Mouse (Mus musculus): ENCODE data around the gene Pfkp. TPM values are rescaled to one million over a fixed set of nuclear protein-coding genes. Genes with fewer than 3 reads are reported as not detected.
A peak's percentile ranks its signal among the peaks of the same experiment; 100 is the strongest.

Pfkp gene
- polyA plus RNA-seq (2016; fragmentation: Nextera tagmentation; extraction: Ambion mirVana) = 11.0 and 12.5 TPM in 2 replicates

DNA sequence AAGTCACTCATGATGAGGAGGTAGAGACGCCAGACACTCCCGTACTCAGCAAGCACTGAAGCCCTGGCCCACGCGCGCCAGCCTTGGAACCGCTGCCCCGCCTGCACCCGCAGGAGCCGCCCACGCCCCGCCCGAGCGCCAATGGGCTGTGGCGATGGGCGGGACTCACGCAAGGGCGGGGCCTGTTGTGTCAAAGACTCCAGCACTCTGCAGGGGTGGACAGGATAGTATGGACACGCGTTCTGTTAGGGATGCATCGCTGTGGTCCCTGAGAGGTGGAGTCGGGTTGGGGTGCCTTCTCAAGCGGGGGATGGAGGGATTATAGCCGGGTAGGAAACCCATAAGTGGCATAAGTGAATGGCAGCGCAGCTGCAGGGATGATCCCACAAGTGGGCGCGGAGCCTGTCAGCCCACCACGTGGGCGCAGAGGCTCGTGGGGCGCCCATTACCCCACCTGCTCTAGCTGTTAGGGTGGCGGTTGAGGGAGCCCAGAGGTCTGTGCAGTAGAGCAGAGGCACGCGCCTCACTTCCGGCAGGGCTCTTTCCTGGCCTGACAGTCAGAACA, at the start of gene Pfkp:
Gene Pfkp, minus strand, starts transcription at position 109 of the 565 bp plus-strand sequence.
- WGBS = 2% methylated on average over 34 of the region's 34 CpGs
- Histone ChIP-seq H3K4me3 (peak within 1 kb of the TSS; percentile 73), H3K36me3 (replicated peaks) (no peaks in the 10 kb centered on the region), H3K27me3 (ENCODE audit: poor library complexity, severe bottlenecking) (peaks cover 31% of the 10 kb centered on the region), H3K9me3 (no peaks in the 10 kb centered on the region), H3K4me1 (peaks cover 23% of the 10 kb centered on the region), H3K27ac (peak within 1 kb of the TSS; percentile 30; the same call in 1 of the 2 replicates)
- peak; percentile 75 for DNase-seq (ENCODE audit: extremely low spot score, low spot score)

DNA sequence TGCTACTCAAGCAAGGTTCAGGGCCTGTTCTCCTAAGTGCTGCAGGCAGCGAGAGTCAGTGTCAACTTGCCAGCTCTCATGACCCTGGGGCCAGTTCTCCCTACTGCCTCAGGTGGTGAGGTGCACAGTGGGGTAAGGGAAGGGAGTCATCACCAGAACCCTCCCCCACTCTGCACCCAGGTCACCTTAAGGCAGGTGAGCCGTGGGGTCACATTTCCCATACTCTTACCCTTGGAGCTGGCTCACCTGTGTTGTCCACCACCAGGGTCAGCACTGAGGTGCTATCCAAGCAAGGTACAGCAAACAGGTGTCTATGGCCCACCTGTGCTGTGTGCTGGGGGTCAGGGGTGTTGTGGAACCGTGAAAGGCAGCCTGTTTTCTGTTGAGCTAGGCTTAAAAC, 42.0 kb upstream of the Pfkp start:
- DNase-seq (ENCODE audit: extremely low spot score, low spot score) = no peak
- Histone ChIP-seq H3K36me3 (replicated peaks) (no peaks in the 10 kb centered on the region), H3K4me1 (no peaks in the 10 kb centered on the region), H3K27ac (no peak overlapping the region), H3K9me3 (no peaks in the 10 kb centered on the region), H3K27me3 (ENCODE audit: poor library complexity, severe bottlenecking) (no peaks in the 10 kb centered on the region), H3K4me3 (no peak overlapping the region)
- WGBS = 82% methylated on average over 3 of the region's 3 CpGs

DNA sequence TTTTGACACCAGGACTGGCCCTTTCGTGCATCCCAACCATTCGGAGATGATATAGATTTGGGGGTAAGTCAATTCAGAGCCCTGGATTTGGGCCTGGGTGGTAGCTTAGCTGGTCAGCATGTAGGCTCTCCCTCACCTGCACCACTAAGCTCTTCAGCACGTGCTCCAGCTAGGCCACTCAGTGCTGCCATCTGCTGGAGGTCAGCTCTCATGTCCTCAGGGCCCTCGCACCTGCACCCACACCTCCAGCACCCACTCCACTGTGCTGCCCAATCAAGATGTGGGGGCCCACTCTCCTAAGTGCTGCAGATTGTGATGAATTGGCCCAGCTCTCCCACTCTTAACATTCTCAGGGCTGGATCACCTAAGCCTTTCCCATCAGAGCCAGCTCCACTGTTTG, 41.4 kb upstream of the Pfkp start:
- WGBS = 66% methylated on average over 4 of the region's 4 CpGs
- Histone ChIP-seq H3K9me3 (no peaks in the 10 kb centered on the region), H3K4me1 (no peaks in the 10 kb centered on the region), H3K36me3 (replicated peaks) (no peaks in the 10 kb centered on the region), H3K4me3 (no peak overlapping the region), H3K27me3 (ENCODE audit: poor library complexity, severe bottlenecking) (no peaks in the 10 kb centered on the region), H3K27ac (no peak overlapping the region)
- DNase-seq (ENCODE audit: extremely low spot score, low spot score) = peak; percentile 31

DNA sequence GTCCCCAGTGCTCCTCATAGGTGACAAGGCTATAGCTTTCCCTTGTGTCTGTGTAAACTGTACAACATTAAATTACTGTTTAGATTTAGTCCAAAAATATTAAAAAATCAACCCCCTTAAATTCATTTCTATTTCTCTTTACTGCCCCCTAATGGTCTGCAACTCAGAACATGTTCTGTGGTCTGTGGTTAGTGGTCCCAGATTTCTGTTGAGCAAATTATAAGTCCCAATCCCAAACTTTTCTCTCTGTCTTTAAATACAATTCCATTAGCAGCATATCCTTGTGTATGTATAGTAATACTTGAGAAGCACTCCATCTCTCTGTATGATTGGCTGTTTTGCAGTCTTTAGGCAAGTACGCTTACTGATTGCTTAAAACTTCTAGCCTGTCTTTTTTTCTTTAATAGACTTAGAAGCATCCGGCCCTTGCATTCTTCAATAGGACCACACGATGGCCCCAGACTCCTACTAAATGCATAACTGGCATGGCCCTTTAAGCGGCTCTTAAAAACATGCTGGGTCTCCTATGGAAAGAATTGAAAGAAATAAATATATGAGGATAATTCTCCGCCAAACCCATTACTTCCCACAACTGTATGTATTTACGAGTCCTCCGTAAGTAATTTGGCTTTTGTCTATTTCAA, 40.3 kb upstream of the Pfkp start:
- Histone ChIP-seq H3K36me3 (replicated peaks) (no peaks in the 10 kb centered on the region), H3K4me1 (no peaks in the 10 kb centered on the region), H3K27ac (no peak overlapping the region), H3K4me3 (no peak overlapping the region), H3K27me3 (ENCODE audit: poor library complexity, severe bottlenecking) (no peaks in the 10 kb centered on the region), H3K9me3 (no peaks in the 10 kb centered on the region)
- DNase-seq (ENCODE audit: extremely low spot score, low spot score) = no peak
- WGBS = 54% methylated on average over 7 of the region's 7 CpGs

DNA sequence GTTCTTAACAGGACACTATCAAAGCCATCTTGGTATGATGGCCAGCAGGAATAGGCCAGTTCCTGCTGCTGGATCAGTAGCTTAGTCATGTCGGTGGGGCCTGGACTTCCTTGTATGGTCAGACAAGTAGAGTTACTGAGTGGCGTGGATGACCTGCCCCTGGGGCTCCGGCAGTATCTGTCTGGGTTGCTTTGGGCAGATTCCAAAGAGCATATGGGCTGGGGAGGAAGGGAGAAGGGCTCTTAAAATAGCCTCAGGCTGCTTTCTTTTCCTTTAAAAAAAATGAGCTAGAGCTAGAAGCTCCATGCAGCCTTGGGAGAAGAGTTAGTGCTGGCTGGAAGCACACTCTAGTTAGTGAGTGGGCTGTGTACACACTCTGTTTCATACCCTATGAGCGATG, 18.3 kb upstream of the Pfkp start:
- 93% methylated on average over 4 of the region's 4 CpGs for WGBS
- Histone ChIP-seq H3K36me3 (replicated peaks) (no peaks in the 10 kb centered on the region), H3K27me3 (ENCODE audit: poor library complexity, severe bottlenecking) (no peaks in the 10 kb centered on the region), H3K4me1 (no peaks in the 10 kb centered on the region), H3K27ac (no peak overlapping the region), H3K9me3 (no peaks in the 10 kb centered on the region), H3K4me3 (no peak overlapping the region)
- DNase-seq (ENCODE audit: extremely low spot score, low spot score) = no peak

DNA sequence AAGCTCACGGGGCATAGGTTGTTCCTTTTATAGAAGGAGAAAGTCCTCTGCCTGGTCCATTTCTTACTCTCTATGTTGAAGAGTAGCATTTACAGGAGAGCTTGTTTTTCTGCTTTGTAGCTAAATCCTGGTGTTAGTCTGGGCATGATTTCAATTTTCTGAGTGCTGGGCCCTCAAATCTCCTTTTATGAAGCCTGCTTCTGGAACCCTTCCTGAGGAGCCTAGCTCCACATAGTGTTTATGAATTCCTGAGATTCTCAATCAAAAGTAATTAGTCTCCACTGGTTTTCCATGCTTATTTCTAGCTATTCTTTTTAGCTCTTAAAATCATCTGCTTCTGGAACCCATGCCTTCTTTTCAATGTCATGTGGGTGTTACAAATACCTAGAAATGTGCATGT, 16.9 kb upstream of the Pfkp start:
- no peak for DNase-seq (ENCODE audit: extremely low spot score, low spot score)
- WGBS = 88% methylated on average over 1 of the region's 1 CpGs
- no peaks in the 10 kb centered on the region for H3K9me3 ChIP-seq
- no peaks in the 10 kb centered on the region for H3K27me3 ChIP-seq (ENCODE audit: poor library complexity, severe bottlenecking)
- H3K4me3 ChIP-seq = no peak overlapping the region
- no peaks in the 10 kb centered on the region for H3K4me1 ChIP-seq
- no peaks in the 10 kb centered on the region for H3K36me3 ChIP-seq (replicated peaks)
- H3K27ac ChIP-seq = no peak overlapping the region

DNA sequence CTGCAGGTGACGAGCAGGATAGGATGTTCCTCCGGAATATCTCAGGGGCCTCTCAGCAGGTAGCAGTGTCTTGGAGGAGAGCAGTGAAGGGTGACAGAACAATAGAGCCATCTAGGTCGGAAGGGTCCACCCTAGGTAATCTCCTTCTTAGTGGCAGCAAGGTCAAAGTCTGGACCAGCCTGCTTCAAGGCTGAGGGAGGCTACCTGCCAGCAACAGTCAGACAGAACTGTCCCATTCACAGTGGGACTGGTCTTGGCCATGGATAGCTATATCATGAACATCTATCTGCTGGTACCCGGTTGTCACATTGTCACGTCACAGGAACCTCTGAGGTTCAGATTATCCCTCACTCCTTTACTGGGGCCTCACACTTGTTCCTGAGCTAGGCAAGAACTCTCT, 15.6 kb upstream of the Pfkp start:
- 64% methylated on average over 5 of the region's 5 CpGs for WGBS
- no peak for DNase-seq (ENCODE audit: extremely low spot score, low spot score)

DNA sequence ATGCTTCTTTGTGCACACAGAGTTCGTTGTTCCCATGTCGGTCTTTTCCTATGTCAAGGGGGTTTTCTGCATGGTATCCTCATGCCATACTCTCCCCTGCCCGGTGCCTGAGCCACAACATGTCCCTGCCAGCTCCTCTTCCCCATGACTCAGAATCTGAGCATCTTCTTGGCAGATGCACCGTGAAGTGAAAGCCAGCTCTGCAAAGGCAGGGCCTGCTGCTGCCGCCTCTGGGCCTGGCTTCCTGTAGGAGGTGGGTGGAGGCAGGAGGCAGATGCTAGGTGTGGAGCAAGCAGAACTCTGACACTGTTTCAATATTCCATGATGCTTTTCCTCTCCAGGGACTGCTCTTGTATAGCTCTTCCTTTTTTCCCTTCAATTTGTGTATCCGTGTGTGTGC, 10.7 kb upstream of the Pfkp start:
- no peak overlapping the region for H3K4me3 ChIP-seq
- 90% methylated on average over 6 of the region's 6 CpGs for WGBS
- H3K36me3 ChIP-seq (replicated peaks) = no peaks in the 10 kb centered on the region
- H3K9me3 ChIP-seq = no peaks in the 10 kb centered on the region
- DNase-seq (ENCODE audit: extremely low spot score, low spot score) = no peak
- H3K27ac ChIP-seq = no peak overlapping the region
- H3K27me3 ChIP-seq (ENCODE audit: poor library complexity, severe bottlenecking) = no peaks in the 10 kb centered on the region
- no peaks in the 10 kb centered on the region for H3K4me1 ChIP-seq

More for the DNA sequence above, 15.6 kb upstream of the Pfkp start:
- Histone ChIP-seq H3K36me3 (replicated peaks) (no peaks in the 10 kb centered on the region), H3K4me1 (no peaks in the 10 kb centered on the region), H3K27ac (no peak overlapping the region), H3K4me3 (no peak overlapping the region), H3K9me3 (no peaks in the 10 kb centered on the region), H3K27me3 (ENCODE audit: poor library complexity, severe bottlenecking) (no peaks in the 10 kb centered on the region)

DNA sequence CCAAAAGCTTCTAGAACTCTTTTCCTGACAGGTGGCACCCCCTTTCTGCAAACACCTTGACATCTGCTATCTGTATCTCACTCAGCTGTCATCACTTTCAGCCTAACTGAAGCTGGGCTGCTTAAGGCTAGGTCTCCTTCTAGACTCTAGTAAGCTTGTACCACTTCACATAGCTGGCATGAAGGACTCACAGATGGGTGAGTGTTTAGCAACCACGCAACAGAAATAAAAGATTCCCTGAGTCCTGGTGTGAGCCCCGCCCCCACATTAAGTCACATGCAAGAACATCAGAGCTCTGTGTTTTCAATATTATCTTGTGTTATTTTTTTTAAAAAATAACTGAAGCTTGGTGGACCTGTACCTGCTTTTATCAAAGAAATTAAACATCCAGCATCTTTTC, 8.7 kb upstream of the Pfkp start:
- Histone ChIP-seq H3K9me3 (no peaks in the 10 kb centered on the region), H3K36me3 (replicated peaks) (no peaks in the 10 kb centered on the region), H3K27ac (no peak overlapping the region), H3K4me1 (no peaks in the 10 kb centered on the region), H3K27me3 (ENCODE audit: poor library complexity, severe bottlenecking) (no peaks in the 10 kb centered on the region), H3K4me3 (no peak overlapping the region)
- 81% methylated on average over 2 of the region's 2 CpGs for WGBS
- no peak for DNase-seq (ENCODE audit: extremely low spot score, low spot score)

DNA sequence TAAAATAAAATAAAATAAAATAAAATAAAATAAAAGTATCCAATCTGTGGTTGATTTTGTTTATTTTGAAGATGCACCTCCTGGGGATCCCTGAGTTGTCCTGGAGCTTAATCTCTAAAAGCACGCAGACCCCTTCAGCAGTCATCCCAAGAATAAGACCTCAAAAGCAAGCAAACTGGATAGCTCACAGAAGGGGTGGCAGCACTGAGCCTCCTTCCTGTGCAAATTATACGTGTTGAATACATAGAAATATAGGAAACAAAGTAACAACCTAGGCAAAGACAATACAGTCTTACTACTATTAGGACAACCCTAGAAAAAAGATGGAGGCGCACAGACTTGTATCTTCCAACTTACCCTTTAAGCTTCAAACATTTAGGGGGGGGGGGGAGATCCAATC, 965 bp upstream of the Pfkp start:
- Histone ChIP-seq H3K4me1 (peaks cover 23% of the 10 kb centered on the region), H3K4me3 (no peak overlapping the region), H3K9me3 (no peaks in the 10 kb centered on the region), H3K36me3 (replicated peaks) (no peaks in the 10 kb centered on the region), H3K27ac (no peak overlapping the region), H3K27me3 (ENCODE audit: poor library complexity, severe bottlenecking) (peaks cover 31% of the 10 kb centered on the region)
- WGBS = 74% methylated on average over 3 of the region's 3 CpGs
- DNase-seq (ENCODE audit: extremely low spot score, low spot score) = no peak

DNA sequence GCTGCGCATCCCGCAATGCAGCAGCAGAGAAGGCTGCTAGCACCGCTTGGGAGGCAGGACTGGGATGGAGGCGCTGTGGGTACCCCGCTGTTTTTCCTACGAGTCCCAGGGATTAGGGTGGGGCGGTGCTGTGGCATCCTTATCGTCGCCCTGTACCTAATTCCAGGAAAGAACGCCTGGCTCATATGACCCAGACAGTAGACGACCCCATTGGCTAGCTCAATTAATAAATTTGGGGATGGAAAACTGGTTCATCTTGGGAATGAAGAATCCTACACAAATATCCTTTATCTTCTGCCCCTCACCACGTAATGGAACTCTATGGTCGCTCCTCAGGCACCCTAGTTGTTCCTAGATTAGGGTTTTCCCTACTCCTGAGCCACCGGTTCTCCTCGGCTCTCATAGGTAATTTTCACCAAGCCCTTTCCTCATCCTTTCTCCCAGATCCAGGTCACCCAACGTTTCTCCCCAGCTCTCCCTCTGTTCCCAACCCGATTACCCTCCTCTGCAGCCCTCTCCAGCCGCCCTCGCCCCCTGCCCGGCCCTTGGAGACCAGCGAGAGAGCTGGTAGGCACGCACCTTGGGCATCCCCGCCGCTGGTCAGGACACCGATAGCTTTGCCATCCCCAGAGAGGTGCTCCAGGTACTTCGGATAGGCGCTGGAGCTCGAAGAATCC, 447 bp downstream of the Pfkp start:
- under 1% methylated on average over 28 of the region's 28 CpGs for WGBS
- Histone ChIP-seq H3K4me3 (peak overlapping the region; percentile 73), H3K4me1 (peaks cover 23% of the 10 kb centered on the region), H3K36me3 (replicated peaks) (no peaks in the 10 kb centered on the region), H3K9me3 (no peaks in the 10 kb centered on the region), H3K27ac (peak overlapping the region; percentile 30; the same call in 1 of the 2 replicates), H3K27me3 (ENCODE audit: poor library complexity, severe bottlenecking) (peaks cover 31% of the 10 kb centered on the region)
- DNase-seq (ENCODE audit: extremely low spot score, low spot score) = peak; percentile 22

DNA sequence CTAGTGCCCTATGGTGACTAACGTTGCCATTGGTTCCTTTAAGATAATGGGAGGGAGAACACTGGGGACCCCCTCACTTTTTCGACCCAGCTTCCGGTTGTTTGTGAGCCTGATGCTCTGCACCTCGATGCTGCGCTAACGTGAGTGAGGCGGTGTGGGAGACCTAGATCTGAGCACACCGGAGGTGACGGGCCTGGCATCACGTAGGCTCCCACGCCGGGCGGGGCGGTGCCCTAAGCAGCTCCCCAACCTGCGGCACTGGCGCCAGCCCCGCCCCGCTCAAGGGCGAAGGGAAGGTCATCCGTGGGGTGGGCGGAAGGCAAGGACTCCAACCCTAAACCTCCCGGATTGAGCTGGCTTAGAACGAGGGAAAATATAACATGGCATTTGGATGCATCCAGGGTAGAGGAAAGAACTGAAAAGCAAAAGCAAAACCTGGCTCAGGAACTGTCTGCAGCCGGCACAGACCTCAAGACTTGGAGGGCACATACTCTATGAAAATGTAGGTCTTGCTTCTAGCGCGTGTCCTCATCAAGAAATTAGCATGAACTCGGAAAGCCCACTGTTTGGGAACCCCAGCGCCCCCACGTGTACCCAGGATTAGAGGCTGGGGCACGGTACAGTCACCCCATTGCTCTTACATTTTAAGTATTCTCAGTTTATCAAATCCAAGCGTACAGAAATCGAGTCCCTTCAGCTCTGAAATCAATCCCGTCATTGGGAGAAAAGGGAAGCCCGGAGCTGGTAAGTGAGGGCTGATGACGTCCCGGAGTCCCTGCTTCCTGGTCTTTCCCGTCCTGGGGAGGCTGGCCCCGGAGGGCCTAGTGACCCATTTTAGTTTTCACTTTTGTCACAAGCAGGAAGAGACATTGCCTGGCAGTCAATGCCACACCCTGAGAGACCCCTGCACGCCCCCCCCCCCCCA, 1.2 kb downstream of the Pfkp start:
- peaks cover 23% of the 10 kb centered on the region for H3K4me1 ChIP-seq
- DNase-seq (ENCODE audit: extremely low spot score, low spot score) = peak; percentile 30
- H3K27me3 ChIP-seq (ENCODE audit: poor library complexity, severe bottlenecking) = peaks cover 31% of the 10 kb centered on the region
- under 1% methylated on average over 39 of the region's 39 CpGs for WGBS
- H3K4me3 ChIP-seq = peak overlapping the region; percentile 73
- peak overlapping the region; percentile 51; the same call in 1 of the 2 replicates for H3K27ac ChIP-seq
- H3K36me3 ChIP-seq (replicated peaks) = no peaks in the 10 kb centered on the region
- no peaks in the 10 kb centered on the region for H3K9me3 ChIP-seq
